Mouse (Mus musculus) neural tube, embryonic 14.5 days (tissue): ENCODE data around the gene Tarbp2. TPM values are rescaled to one million over a fixed set of nuclear protein-coding genes. Genes with fewer than 3 reads are reported as not detected.

ENCODE experiments used
- ATAC-seq: fragments of 200-750 bp; cut with Nextera tagmentation; 2 replicates; pipeline ENCODE4 v1.8.0; 2017; ENCODE audit warnings: low read depth, mild to moderate bottlenecking, moderate TSS enrichment, moderate library complexity
- H3K27ac ChIP-seq: fragments of 300-500 bp; sonication (generic); 2 replicates; pipeline ENCODE4 v1.5.1; 2014; ENCODE audit warnings: low read depth, mild to moderate bottlenecking, control low read depth, low read length, moderate library complexity, mixed read lengths
- H3K27me3 ChIP-seq: fragments of 300-500 bp; sonication (generic); 2 replicates; pipeline ENCODE4 v1.6.1; 2014; ENCODE audit warnings: low read length; ENCODE audit not compliant: control insufficient read depth, insufficient read depth
- H3K36me3 ChIP-seq: fragments of 300-500 bp; sonication (generic); 2 replicates; pipeline ENCODE4 v1.6.1; 2014; ENCODE audit warnings: low read length, mixed read lengths; ENCODE audit not compliant: control insufficient read depth, insufficient read depth
- H3K4me1 ChIP-seq: fragments of 300-500 bp; sonication (generic); 2 replicates; pipeline ENCODE4 v1.6.1; 2014; ENCODE audit warnings: low read length; ENCODE audit not compliant: control insufficient read depth, insufficient read depth
- H3K4me2 ChIP-seq: fragments of 300-500 bp; sonication (generic); 2 replicates; pipeline ENCODE4 v1.6.1; 2014; ENCODE audit warnings: mild to moderate bottlenecking, low read depth, low read length, control low read depth
- H3K4me3 ChIP-seq: fragments of 300-500 bp; sonication (generic); 2 replicates; pipeline ENCODE4 v1.5.1; 2014; ENCODE audit warnings: low read depth, low read length, control low read depth, mixed read lengths
- H3K9ac ChIP-seq: fragments of 300-500 bp; sonication (generic); replicated peaks from 2 replicates; pipeline ENCODE4 v1.6.1; 2014; ENCODE audit warnings: low read depth, mild to moderate bottlenecking, control low read depth, low read length, mixed read lengths
- H3K9me3 ChIP-seq: fragments of 300-500 bp; sonication (generic); 2 replicates; pipeline ENCODE4 v1.6.1; 2016; ENCODE audit warnings: low read length; ENCODE audit not compliant: control insufficient read depth
- WGBS: fragments of 180-500 bp; shearing (Covaris S2); extraction: QIAGEN DNeasy Blood & Tissue Kit; methylation state at CpG from one replicate; pipeline ENCODE4 v1.1.7; 2014; 5-methylcytosine and 5-hydroxymethylcytosine counted together
- polyA plus RNA-seq: library from polyadenylated mRNA; unstranded; fragments of >200 nt; fragmentation: Nextera tagmentation; extraction: Ambion mirVana; gene quantifications from 2 replicates; pipeline ENCODE4 v1.2.1, GENCODE M21; 2014

The Tarbp2 gene
- polyA plus RNA-seq, 1 experiment from 2014 or later, result 87.7 TPM

- 93% methylated on average over 3 of the region's 3 CpGs for WGBS
- no peak for ATAC-seq
- H3K36me3 ChIP-seq, result peaks cover 78% of the 10 kb centered on the region
Observed at GRCm38 (mm10) chr15:102483136-102483535, 34.9 kb upstream of the Tarbp2 start.

DNA sequence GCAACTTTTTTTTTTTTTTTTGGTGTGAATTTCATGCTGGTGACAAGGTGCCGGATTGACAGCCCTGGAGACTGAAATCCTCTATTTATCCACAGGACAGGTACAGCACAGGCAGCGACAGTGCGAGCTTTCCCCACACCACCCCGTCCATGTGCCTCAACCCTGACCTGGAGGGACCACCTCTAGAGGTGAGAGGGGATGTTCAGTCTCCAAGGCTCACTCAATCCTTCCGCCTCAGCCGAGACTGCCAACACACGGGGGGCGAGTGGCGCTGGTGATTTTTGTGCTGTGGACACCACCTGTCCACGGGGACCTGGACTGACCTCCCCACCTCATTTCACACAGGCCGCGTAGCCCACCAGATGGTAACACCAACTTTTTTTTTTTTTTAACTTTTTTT is 32.1 kb upstream of the Tarbp2 start:
- no peak for ATAC-seq
- peaks cover 87% of the 10 kb centered on the region for H3K36me3 ChIP-seq
- no peaks in the 10 kb centered on the region for H3K4me1 ChIP-seq
- WGBS, result 92% methylated on average over 12 of the region's 12 CpGs
- H3K9ac ChIP-seq, result no peak overlapping the region
- no peaks in the 10 kb centered on the region for H3K27me3 ChIP-seq
- no peak overlapping the region for H3K4me3 ChIP-seq
- no peak overlapping the region for H3K4me2 ChIP-seq
- H3K27ac ChIP-seq, result no peak overlapping the region
- no peaks in the 10 kb centered on the region for H3K9me3 ChIP-seq

More at GRCm38 (mm10) chr15:102483136-102483535, 34.9 kb upstream of the Tarbp2 start:
- Histone ChIP-seq H3K9ac (no peak overlapping the region), H3K9me3 (no peaks in the 10 kb centered on the region), H3K4me3 (no peak overlapping the region), H3K4me1 (no peaks in the 10 kb centered on the region), H3K27me3 (no peaks in the 10 kb centered on the region), H3K27ac (no peak overlapping the region), H3K4me2 (no peak overlapping the region)

DNA sequence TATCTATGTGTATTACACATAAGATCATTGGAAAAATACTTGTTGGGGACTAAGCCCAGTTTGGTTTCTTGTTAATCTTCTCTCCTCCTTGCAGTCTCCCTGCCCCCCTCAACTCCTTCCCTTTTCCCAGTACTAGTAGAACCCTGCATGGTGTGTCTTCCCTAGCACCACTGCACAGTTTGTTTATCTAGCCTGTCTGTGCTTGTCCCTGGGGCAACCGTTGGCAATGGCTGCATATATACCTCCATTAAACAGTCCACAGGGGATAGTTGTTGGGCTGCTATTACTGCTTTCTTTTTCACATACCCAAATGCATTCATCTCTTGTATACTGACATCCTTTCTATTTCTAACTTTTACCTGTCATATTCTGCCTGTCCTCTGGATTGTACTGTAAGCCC is 30.3 kb upstream of the Tarbp2 start:
- Histone ChIP-seq H3K9ac (no peak overlapping the region), H3K27me3 (no peaks in the 10 kb centered on the region), H3K27ac (no peak overlapping the region), H3K4me1 (no peaks in the 10 kb centered on the region), H3K9me3 (no peaks in the 10 kb centered on the region), H3K4me2 (no peak overlapping the region), H3K4me3 (no peak overlapping the region), H3K36me3 (peaks cover 82% of the 10 kb centered on the region)
- WGBS, result 78% methylated on average over 1 of the region's 1 CpGs
- no peak for ATAC-seq

- H3K36me3 ChIP-seq, result peaks cover 76% of the 10 kb centered on the region
- 90% methylated on average over 3 of the region's 3 CpGs for WGBS
- H3K4me2 ChIP-seq, result no peak overlapping the region
- no peak overlapping the region for H3K27ac ChIP-seq
- no peak for ATAC-seq
- H3K9me3 ChIP-seq, result no peaks in the 10 kb centered on the region
- H3K4me1 ChIP-seq, result no peaks in the 10 kb centered on the region
- no peak overlapping the region for H3K9ac ChIP-seq
- H3K4me3 ChIP-seq, result no peak overlapping the region
- H3K27me3 ChIP-seq, result no peaks in the 10 kb centered on the region
Observed at GRCm38 (mm10) chr15:102498322-102498721, 19.7 kb upstream of the Tarbp2 start.

- no peaks in the 10 kb centered on the region for H3K27me3 ChIP-seq
- H3K27ac ChIP-seq, result no peak overlapping the region
- no peaks in the 10 kb centered on the region for H3K4me1 ChIP-seq
- H3K4me2 ChIP-seq, result no peak overlapping the region
- H3K4me3 ChIP-seq, result no peak overlapping the region
- WGBS, result 82% methylated on average over 3 of the region's 3 CpGs
- peaks cover 77% of the 10 kb centered on the region for H3K36me3 ChIP-seq
- H3K9ac ChIP-seq, result no peak overlapping the region
- no peak for ATAC-seq
- H3K9me3 ChIP-seq, result no peaks in the 10 kb centered on the region
Observed at GRCm38 (mm10) chr15:102499370-102499769, 18.6 kb upstream of the Tarbp2 start.

GRCm38 (mm10) chr15:102499851-102500250 is 18.1 kb upstream of the Tarbp2 start:
- H3K9me3 ChIP-seq, result no peaks in the 10 kb centered on the region
- no peak overlapping the region for H3K27ac ChIP-seq
- H3K9ac ChIP-seq, result no peak overlapping the region
- no peaks in the 10 kb centered on the region for H3K27me3 ChIP-seq
- no peak overlapping the region for H3K4me3 ChIP-seq
- 88% methylated on average over 6 of the region's 6 CpGs for WGBS
- H3K36me3 ChIP-seq, result peaks cover 78% of the 10 kb centered on the region
- no peak for ATAC-seq
- H3K4me2 ChIP-seq, result no peak overlapping the region
- no peaks in the 10 kb centered on the region for H3K4me1 ChIP-seq

GRCm38 (mm10) chr15:102500479-102500878 is 17.5 kb upstream of the Tarbp2 start:
- no peak for ATAC-seq

DNA sequence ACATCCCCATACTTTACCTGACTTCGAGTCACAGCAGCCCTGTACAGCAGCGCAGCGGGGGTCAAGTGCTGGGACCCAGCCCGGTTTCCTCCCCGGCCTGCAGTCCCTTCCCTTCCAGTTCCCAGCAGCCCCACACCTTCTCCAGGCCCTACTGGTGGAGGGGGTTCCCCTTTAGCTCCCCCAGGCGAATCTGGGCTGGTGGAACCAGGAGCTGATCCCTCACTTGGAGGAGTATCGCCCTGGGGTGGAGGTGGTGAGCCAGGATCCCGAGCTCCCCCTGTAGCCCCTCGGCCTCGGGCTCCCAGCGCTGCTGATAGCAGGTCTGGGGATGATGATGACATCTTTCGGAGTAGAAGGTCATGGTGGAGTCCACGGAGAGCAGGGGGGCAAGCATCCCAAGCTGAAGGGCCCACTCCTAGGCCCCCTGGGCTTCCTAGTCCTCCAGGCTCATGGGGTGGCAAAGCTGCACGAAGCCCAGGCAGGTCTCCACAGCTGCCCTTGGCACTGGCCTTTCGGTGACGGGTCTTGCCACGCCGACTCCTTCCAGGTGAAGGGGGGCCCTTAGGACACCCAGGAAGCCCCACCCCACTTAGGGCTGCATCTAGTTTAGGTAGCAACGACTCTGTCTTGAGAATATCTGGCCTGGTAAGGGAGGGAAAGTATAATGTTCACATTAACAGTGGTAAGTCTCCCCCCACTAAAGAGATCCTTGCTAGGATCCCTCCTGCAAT is 16.7 kb upstream of the Tarbp2 start:
- H3K27ac ChIP-seq, result no peak overlapping the region
- no peaks in the 10 kb centered on the region for H3K9me3 ChIP-seq
- no peak overlapping the region for H3K4me2 ChIP-seq
- H3K9ac ChIP-seq, result no peak overlapping the region
- no peak for ATAC-seq
- peaks cover 77% of the 10 kb centered on the region for H3K36me3 ChIP-seq
- WGBS, result 92% methylated on average over 19 of the region's 19 CpGs
- no peaks in the 10 kb centered on the region for H3K4me1 ChIP-seq
- H3K27me3 ChIP-seq, result no peaks in the 10 kb centered on the region
- H3K4me3 ChIP-seq, result no peak overlapping the region

More at GRCm38 (mm10) chr15:102500479-102500878, 17.5 kb upstream of the Tarbp2 start:
- Histone ChIP-seq H3K4me1 (no peaks in the 10 kb centered on the region), H3K9me3 (no peaks in the 10 kb centered on the region), H3K4me3 (no peak overlapping the region), H3K27me3 (no peaks in the 10 kb centered on the region), H3K27ac (no peak overlapping the region), H3K4me2 (no peak overlapping the region), H3K9ac (no peak overlapping the region), H3K36me3 (peaks cover 78% of the 10 kb centered on the region)
- 95% methylated on average over 5 of the region's 5 CpGs for WGBS

DNA sequence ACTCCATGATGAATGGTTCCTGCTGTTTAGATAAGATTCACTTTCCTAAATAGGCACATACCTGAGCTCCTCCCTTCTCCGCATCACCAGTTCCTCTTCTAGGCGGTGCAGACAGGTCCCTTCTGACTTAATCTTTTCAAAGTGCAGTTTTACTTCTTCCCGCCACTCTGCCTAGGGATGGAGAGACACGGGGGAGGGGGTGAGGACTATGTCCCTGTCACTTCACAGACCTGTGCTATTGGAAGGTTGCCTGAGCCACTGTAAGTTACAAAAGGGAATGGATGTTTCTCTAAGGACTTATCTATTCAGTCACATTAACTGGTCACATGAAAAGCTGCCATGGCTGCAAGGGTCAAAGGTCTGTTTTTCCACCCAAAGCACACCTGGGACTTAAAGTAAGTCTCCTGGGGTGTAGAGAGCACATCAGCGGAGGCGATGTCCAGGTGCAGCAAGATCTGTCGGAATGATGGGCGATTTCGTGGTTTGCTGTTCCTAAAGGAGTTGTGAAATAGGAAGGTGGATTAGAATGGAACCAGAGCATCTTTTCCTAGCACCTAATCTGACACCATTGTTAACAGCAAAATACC is 15.6 kb upstream of the Tarbp2 start:
- 87% methylated on average over 9 of the region's 9 CpGs for WGBS
- Histone ChIP-seq H3K27me3 (no peaks in the 10 kb centered on the region), H3K4me3 (no peak overlapping the region), H3K9me3 (no peaks in the 10 kb centered on the region), H3K4me2 (no peak overlapping the region), H3K36me3 (peaks cover 72% of the 10 kb centered on the region), H3K27ac (no peak overlapping the region), H3K4me1 (no peaks in the 10 kb centered on the region), H3K9ac (no peak overlapping the region)
- ATAC-seq, result no peak
